Mouse (Mus musculus) forelimb bud, embryonic 11.5 days (tissue): ENCODE data around the gene Ptprm.
A peak's percentile ranks its signal among the peaks of the same experiment; 100 is the strongest.

Source experiments
- DNase-seq: peaks from one replicate; pipeline ENCODE4 v3.0.0-alpha.2; 2012; ENCODE audit warnings: low read depth, low spot score

Ptprm gene

DNA sequence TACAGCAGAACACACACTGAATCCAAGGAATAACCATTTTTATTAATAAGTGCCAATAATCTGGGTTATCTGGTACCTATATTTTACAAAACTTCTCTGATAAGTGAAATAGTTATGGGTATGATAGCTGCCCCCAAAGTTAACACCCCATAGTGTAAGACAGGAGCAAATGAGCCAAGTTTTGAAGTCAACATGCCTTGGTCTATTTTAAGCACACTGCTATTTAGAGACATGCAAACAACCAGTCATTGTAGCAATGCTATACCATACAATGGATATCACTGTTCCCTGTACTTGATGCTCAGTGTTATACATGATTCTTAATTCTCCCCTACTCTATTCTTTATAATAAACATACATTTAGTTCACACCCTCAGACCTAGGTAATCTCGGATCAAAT, 366.2 kb downstream of the Ptprm start:
- no peak for DNase-seq

- no peak for DNase-seq
Observed at GRCm38 (mm10) chr17:66981649-66982048, 372.6 kb downstream of the Ptprm start.

DNA sequence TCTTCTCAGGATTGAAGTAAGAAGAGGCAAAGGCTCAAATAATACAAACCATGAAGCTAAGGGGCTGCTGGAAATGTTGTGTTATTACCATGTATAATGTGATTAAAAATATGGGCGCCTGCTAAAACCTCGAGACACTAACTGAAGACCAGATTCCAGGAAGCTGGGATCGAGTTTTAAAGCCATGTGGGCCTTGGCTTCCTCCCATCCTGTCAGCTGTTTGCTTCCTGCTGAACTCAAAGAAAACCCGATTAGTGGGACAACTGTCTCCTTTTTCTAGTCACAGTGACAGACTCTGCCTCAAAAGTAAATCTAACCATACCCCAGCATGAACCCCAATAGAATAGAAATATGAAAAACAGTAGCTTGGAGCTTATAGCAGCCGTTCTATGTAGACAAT, 374.3 kb downstream of the Ptprm start:
- no peak for DNase-seq

DNA sequence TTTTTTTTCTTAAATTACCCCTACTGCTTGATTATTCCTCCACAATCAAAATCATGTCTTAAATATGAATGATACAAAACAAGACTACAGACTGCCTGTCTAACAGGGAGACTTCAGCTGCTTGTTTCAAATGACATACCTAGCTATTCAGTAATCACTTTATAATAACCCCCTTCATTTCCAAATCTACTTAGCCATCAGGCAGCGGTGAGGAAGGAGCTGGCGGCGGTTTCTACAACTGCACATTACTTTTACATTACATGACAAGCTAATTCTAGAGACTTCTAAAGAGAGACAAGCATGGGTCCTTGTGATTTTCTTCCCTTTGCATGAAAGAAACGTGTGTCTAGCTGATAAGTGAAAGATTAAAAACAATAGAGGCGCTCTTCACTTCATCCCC, 377.8 kb downstream of the Ptprm start:
- DNase-seq: no peak

GRCm38 (mm10) chr17:66972976-66973375, 381.3 kb downstream of the Ptprm start:
- no peak for DNase-seq

DNA sequence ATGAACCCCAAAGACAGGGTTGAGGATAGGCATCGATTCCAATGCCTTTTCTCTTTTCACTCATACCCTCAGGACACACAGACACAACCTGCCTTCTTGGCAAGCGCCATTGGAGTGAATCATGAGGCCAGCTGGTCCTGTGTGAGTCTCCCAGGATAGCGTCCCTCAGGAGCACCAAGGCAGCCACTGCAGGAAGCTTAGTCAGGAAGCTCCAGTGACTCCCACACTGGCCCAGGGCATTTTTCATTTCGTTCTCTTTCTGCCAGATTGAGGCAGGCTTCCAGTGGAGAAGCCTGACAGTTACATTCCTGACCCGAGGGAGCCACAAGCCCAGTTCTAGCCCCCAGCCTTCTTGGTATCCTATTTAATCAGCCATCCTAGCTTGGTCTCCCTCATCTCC, 393.3 kb downstream of the Ptprm start:
- DNase-seq: no peak

GRCm38 (mm10) chr17:66960557-66960956, 393.7 kb downstream of the Ptprm start:
- no peak for DNase-seq

- DNase-seq: no peak
Observed at GRCm38 (mm10) chr17:66959815-66960214, 394.4 kb downstream of the Ptprm start.

GRCm38 (mm10) chr17:66958766-66959165, 395.5 kb downstream of the Ptprm start:
- DNase-seq: no peak

DNA sequence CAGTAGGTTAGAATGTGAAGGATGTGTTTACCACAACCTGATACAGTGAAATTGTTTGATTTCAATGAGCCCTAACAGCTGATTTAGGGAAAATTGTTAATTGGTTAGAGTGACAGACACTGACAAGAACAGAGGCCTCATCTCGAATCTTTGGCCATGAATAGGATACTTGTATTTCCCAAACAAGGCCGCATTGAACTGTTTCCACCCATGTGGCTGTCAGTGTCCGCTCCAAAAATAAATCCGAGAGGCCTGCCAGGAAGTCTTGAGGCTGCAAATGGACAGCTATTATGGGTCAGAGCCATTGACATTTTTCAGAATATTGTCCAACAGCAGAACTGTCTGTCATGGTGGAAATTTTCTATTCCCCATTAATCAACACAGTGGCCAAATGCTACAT, 409.8 kb downstream of the Ptprm start:
- no peak for DNase-seq

DNA sequence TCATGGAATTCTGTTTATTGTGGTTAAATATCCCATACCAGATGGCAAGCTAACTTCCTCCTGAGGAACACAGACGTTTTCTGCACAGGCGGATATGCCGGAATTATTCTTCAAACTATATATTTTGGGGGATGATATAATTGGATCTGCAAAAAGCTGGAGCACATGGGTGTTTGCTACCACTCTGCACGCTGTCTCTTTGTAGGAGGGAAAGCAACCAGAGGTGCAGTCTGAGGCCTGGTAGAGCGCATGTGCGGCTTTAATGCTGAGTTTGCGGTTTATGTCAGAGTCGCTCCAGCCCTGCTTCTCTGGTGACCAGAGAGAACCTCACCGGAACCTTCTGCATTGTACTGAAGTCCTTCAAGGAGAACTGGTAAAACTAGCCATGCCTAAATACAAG, 410.7 kb downstream of the Ptprm start:
- DNase-seq: no peak

DNA sequence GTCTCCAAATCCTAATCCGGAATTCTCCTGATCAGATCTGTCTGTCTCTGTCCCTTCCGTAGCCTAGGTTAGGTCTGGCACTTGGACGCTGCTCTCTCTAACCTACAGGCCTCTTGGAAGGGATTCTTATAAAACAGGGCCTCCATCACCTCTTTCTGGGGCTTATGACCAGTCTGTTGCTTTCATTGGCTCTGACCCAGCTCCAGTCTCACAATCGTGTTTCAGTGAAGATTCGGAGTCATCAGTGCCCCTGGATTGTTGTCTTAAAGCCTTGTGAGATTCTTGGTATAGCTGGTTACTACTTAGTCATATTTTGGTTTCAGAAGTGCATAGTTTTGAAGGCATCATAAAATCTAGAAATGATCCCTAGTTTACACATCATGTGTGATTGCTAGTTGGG, 428.6 kb downstream of the Ptprm start:
- no peak for DNase-seq

DNA sequence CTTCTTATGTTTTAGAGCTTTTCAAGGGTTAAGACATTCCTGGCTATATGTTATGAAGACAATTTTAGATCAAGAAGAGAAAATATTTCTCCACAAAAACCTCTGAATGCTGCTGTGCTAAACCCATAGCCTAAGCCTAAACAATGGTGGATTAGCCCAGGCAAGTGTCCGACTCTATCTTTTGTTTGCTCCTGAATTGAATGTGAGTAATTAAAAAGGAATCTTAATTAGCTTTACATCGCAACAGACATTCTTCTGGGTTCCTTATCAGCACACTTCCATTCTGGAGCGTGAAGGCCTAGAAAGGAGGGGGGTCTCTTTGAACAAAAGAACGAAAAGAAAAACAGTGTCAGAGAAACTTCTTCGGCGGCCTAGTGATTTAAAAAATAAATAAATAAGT, 439.6 kb downstream of the Ptprm start:
- no peak for DNase-seq

GRCm38 (mm10) chr17:66912533-66912932, 441.7 kb downstream of the Ptprm start:
- DNase-seq: peak; percentile 46

- DNase-seq: no peak
Observed at GRCm38 (mm10) chr17:66912120-66912519, 442.1 kb downstream of the Ptprm start.

- no peak for DNase-seq
Observed at GRCm38 (mm10) chr17:66909901-66910300, 444.4 kb downstream of the Ptprm start.

DNA sequence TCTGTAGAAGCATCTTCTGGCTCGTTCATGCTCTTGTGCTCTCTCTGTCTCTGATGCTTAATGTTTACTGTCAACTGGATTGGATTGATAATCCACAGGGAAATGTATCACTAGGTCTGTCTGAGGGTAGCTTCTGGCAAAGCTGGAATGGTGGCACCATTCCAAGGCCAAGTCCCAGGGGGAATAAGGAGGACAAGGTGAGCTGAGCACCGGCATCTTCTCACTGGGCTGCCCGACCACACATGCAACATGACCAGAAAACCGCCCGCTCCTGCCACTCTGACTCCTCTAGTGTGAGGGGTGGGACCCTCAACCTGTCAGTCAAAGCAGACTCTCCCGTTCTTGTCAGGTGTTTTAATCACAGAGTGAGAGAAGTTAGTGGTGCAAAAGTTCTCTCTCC, 445.3 kb downstream of the Ptprm start:
- DNase-seq: no peak

DNA sequence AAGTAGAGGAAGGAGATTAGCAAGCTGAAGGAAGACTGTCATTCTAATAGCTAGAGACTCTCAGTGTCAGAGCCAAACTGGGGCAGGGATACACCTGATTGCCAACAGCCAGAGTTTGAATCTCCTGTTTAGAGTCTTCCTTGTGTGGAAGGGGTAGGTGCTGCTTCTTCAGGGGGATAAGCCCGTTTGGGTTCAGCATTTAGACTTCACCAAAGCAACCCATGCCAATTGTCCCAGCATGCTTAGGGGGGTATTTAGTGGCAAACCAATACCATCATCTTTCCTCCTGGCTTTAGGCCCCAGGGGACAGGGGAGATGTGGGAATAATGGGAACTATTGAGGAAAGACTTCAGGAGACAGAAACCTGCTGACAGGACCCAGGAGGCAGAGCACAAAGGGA, 460.1 kb downstream of the Ptprm start:
- DNase-seq: no peak

DNA sequence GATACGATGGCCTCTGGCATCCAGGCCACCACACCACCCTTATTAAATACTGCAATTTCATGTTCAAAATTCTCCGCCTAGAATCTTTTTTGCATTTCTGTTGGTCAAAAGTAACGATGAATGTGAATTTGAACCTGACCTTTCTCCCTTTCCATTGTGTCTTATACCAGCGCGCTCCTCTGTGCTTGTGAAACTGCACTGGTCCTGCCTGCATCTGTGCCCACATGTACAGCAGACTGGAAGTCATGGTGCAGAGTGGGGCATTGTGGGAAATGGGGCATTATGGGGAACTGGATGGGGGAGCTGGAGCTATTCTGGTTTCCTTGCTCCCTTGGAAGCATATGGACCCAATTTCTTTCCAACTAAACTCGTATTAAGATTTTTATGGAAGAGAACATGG, 462.3 kb downstream of the Ptprm start:
- DNase-seq: no peak

- no peak for DNase-seq
Observed at GRCm38 (mm10) chr17:66891067-66891862, 463.0 kb downstream of the Ptprm start.

DNA sequence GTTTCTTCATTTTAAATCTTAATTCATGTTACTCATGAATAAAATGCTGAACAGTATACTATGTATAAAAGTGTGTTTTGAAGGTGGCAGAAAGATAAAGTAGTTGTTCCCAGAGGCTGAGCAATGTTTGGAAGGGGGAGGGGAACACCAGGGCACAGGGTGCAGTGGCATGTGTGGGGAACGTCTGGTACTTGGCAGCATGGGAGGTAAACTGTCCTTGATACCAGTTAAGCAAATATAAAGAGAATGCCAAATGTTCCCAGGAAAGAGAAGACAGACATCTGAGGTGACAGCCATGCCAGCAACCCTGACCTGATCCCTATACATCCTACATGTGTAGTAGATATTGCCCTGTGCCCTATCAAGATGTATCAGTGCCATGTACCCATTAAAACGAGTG, 472.0 kb downstream of the Ptprm start:
- no peak for DNase-seq

GRCm38 (mm10) chr17:66880969-66881701, 473.1 kb downstream of the Ptprm start:
- no peak for DNase-seq

DNA sequence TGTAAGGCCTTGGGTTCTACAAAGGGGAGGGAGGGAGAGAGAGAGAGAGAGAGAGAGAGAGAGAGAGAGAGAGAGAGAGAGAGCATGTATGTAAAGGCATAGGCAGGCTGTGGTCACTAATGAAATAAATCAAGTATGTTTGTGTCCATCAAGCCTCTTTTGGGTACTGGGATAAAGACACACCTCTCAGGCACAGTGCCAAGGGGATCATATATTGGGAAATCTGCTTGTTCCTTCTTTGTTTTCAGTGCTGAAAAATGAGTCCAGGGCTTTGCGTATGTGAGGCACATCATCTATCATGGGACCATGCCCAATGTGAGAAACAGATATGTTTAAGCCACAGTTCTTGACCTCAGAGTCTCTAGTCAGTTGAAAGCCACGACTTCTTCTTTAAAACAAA, 475.1 kb downstream of the Ptprm start:
- DNase-seq: no peak
